Mouse (Mus musculus): ENCODE data around the gene Stag1. TPM values are rescaled to one million over a fixed set of nuclear protein-coding genes. Genes with fewer than 3 reads are reported as not detected.

Stag1 gene
- polyA plus RNA-seq, 1 experiment = 26.7 TPM

DNA sequence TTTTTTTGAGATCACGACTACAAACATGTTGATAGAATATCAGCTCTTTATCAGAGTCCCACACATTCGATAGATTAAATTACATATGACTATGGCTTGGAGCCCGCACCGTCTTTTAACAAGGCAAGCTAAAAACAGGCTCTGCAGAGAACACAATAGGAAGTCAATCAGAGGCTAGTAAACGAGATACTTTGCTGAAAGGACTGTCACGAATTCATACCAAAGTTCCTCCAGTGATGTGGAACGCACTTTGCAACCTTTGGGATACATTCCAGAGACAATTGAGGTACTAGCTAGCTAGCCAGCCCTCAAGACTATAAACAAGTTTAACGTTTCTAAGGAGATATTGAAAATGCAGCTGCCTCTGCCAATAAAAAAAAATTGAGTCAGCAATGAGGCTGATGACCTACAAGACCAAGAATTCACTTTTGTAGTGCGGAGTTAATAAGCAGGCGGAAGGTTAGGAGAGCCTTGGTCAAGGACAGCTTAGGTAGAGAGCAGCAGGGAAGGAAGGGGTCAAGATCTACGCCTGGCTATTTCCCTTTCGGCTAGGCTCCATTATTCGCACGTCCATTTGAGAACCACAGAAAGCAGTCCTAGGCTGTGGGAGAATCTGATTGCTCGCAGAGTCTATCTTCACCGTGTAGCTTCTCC, 44.7 kb downstream of the Stag1 start:
- Histone ChIP-seq H3K4me3 (ENCODE audit: insufficient read depth, low read length) (peak overlapping the region; percentile 61), H3K27ac (ENCODE audit: insufficient read depth, low read length) (peak overlapping the region; percentile 93), H3K4me1 (ENCODE audit: control insufficient read depth, insufficient read depth, low read length) (peaks cover 2% of the 10 kb centered on the region; the same call in 1 of the 2 replicates)
- TF ChIP-seq POLR2A (IDR thresholded peaks at IDR 0.05; ENCODE audit: extremely low read depth, insufficient read depth, low read length) (no peak), CTCF (IDR thresholded peaks at IDR 0.05; ENCODE audit: extremely low read depth, insufficient read depth, low read length) (no peak)

DNA sequence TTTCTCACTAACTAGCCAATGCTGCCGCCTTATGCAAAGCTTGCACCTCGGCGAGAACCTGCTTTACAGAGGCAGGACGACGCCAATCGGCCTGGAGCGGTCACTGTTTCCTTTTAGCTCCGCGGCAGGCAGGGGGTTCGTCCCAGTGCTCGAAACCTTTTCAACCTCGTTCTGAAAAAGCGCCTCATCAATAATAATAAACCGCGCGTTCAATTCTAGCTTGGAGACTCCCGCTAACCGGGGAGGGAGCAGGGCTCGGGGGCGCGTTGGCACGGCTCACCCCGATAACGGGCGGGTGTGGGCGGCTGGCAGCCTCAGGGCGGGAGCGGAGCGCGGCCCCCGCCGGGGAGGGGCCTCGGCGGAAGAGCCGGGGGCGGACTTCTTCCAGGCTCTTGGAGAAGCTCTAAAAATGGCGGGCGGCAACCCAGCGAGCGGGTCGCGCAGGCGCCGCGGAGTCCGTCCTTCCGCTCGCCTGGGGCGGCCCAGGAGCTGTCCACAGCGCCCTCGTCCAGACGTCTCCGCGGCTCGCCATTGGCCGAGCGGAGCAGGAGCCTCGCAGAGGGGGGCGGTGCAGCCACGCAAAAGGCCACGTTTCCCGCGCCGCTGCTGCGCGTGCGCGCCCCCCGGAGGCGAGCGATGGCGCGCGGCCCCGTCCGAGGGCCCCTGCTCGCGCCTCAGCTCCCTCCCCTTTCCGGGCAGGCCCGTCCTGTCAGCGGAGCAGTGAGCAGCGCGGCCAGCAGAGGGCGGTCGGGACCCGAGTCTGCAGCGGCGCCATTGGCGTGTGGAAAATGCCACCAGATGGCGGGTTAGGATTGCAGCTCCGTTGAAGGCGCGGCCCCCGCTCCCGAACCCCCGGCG, 45.5 kb downstream of the Stag1 start:
- peak overlapping the region; percentile 61 for H3K4me3 ChIP-seq (ENCODE audit: insufficient read depth, low read length)
- peaks cover 2% of the 10 kb centered on the region; the same call in 1 of the 2 replicates for H3K4me1 ChIP-seq (ENCODE audit: control insufficient read depth, insufficient read depth, low read length)
- H3K27ac ChIP-seq (ENCODE audit: insufficient read depth, low read length) = peak overlapping the region; percentile 93
- TF ChIP-seq POLR2A (IDR thresholded peaks at IDR 0.05; ENCODE audit: extremely low read depth, insufficient read depth, low read length) = peak; percentile 41; the same call in 1 of the 2 replicates
- peak; percentile 73 for TF ChIP-seq CTCF (IDR thresholded peaks at IDR 0.05; ENCODE audit: extremely low read depth, insufficient read depth, low read length)

DNA sequence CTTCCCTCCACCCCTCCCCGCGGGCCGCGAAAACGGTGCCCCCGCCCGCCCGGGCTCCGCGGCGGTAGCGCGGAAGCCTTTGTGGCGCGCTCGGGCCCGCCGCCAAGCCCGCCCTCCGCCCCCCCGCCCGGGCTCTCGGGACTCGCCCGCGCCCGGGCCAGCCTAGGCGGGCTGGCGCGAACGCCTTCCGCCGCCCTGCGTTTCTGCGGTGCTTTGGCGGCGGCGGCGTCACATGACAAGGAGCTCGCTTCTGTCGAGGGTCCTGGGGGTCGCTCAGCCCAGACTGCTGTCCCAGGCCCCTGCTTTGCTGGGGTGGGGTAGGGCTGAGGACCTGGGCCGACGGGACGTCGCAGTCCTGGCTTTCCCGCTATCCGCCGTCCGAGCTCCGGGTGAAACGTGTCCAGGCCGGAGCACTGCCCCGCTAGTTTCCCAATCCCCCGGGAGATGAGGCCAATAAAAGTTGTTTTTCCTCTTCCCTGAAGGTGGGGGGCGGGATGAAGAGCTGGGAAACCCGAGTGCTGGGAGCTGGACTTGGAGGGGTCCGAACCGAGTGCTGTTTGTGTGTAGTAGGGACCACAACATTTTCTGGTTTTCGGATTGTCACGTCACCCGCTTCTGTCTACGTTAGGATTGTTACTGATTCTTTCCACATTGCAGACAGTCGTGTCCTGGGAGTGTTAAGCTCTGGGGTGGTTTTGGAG, 46.6 kb downstream of the Stag1 start:
- peaks cover 2% of the 10 kb centered on the region; the same call in 1 of the 2 replicates for H3K4me1 ChIP-seq (ENCODE audit: control insufficient read depth, insufficient read depth, low read length)
- H3K27ac ChIP-seq (ENCODE audit: insufficient read depth, low read length) = peak overlapping the region; percentile 99
- no peak for TF ChIP-seq POLR2A (IDR thresholded peaks at IDR 0.05; ENCODE audit: extremely low read depth, insufficient read depth, low read length)
- TF ChIP-seq CTCF (IDR thresholded peaks at IDR 0.05; ENCODE audit: extremely low read depth, insufficient read depth, low read length) = no peak
- H3K4me3 ChIP-seq (ENCODE audit: insufficient read depth, low read length) = peak overlapping the region; percentile 61

DNA sequence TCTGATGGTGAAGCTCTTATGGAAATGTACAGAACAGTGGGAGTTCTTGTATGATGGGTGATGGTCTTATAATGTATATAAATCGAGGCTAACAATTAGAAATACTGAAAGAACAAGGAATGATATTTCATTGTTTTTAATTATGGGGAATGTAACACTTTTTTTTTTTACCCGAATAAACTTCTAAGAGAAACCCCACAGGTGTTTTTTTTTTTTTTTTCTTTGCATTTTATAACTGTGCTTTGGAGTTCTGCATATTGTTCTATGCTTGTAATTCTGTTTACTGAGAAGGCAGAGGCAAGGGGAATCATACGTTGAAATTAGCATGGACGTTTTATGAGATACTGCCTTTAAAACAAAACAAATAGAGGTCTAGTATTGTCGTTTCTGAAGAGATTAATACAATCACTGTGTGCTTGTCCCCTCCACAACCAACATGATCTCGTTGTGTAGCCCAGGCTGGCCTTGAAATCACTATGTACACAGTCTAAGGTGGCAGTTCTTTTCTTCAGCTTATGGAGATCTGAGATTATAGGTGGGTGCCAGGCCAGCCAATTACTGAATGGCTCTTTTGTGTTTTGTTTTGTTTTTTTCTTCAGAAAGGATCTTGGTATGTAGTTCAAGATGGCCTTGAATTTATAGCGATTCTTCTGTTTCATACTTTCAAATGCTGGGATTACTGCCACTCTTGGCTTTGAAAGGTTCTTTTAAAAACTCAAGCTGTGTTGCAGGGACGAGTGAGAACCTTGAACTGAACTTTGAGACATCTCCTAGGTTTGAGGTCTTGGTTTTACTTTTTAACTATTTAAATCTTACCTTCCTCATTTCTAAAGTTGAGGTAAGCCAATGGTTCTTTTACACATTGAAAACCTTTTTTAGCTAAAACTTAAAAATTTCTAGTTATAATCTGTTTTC, 47.7 kb downstream of the Stag1 start:
- Histone ChIP-seq H3K27ac (ENCODE audit: insufficient read depth, low read length) (no peak overlapping the region), H3K4me3 (ENCODE audit: insufficient read depth, low read length) (no peak overlapping the region; the same call in 1 of the 2 replicates), H3K4me1 (ENCODE audit: control insufficient read depth, insufficient read depth, low read length) (peaks cover 2% of the 10 kb centered on the region; the same call in 1 of the 2 replicates)
- TF ChIP-seq POLR2A (IDR thresholded peaks at IDR 0.05; ENCODE audit: extremely low read depth, insufficient read depth, low read length) = no peak
- no peak for TF ChIP-seq CTCF (IDR thresholded peaks at IDR 0.05; ENCODE audit: extremely low read depth, insufficient read depth, low read length)

DNA sequence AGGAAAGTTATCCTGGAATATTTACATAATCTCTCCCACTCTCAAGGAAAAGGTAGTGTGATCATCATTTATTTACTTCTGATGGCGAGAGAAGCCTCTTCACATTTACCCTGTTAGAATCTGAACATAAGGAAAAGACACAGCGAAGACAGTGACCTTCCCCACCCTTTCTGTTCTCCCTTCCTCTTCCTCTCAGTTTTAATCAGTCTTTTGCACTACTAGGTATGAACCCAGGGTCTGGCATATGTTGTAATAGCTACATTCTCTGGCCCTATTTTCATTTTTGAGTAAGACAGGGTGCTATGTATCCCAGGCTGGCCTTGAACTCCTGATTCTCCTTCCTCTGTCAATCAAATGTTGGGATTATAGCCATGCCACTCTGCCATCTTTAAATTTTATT, 48.7 kb downstream of the Stag1 start:
- peaks cover 2% of the 10 kb centered on the region; the same call in 1 of the 2 replicates for H3K4me1 ChIP-seq (ENCODE audit: control insufficient read depth, insufficient read depth, low read length)
- no peak overlapping the region for H3K27ac ChIP-seq (ENCODE audit: insufficient read depth, low read length)
- TF ChIP-seq CTCF (IDR thresholded peaks at IDR 0.05; ENCODE audit: extremely low read depth, insufficient read depth, low read length) = no peak
- no peak for TF ChIP-seq POLR2A (IDR thresholded peaks at IDR 0.05; ENCODE audit: extremely low read depth, insufficient read depth, low read length)
- no peak overlapping the region for H3K4me3 ChIP-seq (ENCODE audit: insufficient read depth, low read length)

DNA sequence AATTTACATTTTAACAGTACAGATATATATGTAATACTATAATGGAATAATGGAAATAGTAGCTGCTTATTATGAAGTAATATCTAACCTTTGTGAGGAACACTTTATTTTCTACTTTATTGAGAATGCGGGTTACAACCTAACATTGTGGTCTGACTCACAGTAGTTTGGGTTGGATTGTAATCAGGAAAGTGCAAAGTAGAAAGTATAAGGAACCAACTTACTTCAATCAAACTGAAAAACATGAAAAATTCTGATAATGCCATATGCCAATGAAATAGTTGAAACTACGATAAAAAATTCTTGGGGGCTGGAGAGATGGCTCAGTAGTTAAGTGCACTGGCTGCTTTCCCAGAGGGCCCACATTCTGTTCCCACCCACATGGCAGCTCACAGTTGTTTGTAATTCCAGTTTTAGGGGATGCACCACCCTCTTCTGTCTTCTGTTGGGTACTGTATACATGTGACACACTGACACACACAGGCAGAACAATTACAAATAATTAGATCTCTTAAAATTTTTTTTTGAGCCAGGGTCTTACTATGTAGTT, 50.3 kb downstream of the Stag1 start:
- peaks cover 2% of the 10 kb centered on the region; the same call in 1 of the 2 replicates for H3K4me1 ChIP-seq (ENCODE audit: control insufficient read depth, insufficient read depth, low read length)
- H3K27ac ChIP-seq (ENCODE audit: insufficient read depth, low read length) = no peak overlapping the region
- H3K4me3 ChIP-seq (ENCODE audit: insufficient read depth, low read length) = no peak overlapping the region
- TF ChIP-seq POLR2A (IDR thresholded peaks at IDR 0.05; ENCODE audit: extremely low read depth, insufficient read depth, low read length) (no peak), CTCF (IDR thresholded peaks at IDR 0.05; ENCODE audit: extremely low read depth, insufficient read depth, low read length) (no peak)

DNA sequence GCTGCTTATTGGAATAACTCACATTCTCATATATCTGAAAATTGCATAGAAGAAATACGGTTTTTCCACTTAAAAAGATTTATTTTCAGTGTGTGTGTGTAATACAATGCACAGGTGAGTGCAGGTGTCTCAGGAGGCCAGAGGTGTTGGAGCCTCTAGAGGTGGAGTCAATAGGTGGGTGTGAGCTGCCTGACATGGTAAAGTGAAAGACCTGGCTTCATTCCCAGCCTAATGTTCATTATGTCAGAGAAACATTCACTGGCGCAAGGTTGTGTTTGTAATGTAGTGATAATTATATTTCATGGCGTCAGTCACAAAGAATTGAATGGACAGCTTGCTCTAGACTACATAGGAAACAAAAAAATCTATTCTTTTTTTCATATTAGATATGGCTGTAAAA, 56.5 kb downstream of the Stag1 start:
- TF ChIP-seq POLR2A (IDR thresholded peaks at IDR 0.05; ENCODE audit: extremely low read depth, insufficient read depth, low read length) (no peak), CTCF (IDR thresholded peaks at IDR 0.05; ENCODE audit: extremely low read depth, insufficient read depth, low read length) (no peak)
- no peak overlapping the region for H3K27ac ChIP-seq (ENCODE audit: insufficient read depth, low read length)
- no peaks in the 10 kb centered on the region; the same call in 1 of the 2 replicates for H3K4me1 ChIP-seq (ENCODE audit: control insufficient read depth, insufficient read depth, low read length)
- no peak overlapping the region for H3K4me3 ChIP-seq (ENCODE audit: insufficient read depth, low read length)

DNA sequence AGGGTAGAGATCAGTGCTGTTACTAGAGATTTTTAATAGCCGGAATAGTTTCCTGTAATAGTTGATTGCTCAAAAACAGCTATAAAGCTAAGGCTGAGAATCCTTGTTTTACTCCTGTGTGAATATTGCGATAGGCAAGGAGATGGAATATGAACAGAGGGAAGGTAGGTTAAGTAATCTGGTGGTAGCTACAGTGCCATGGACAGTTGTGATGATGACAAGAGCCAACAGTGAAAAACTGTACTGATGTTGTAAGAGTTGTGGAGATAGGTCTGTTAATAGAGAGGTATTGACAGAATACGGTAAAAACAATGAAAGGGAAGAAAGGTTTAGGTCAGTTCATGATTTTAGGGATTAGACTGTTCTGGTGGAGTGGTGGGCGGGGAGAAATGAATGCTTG, 58.5 kb downstream of the Stag1 start:
- Histone ChIP-seq H3K27ac (ENCODE audit: insufficient read depth, low read length) (no peak overlapping the region), H3K4me1 (ENCODE audit: control insufficient read depth, insufficient read depth, low read length) (no peaks in the 10 kb centered on the region; the same call in 1 of the 2 replicates), H3K4me3 (ENCODE audit: insufficient read depth, low read length) (no peak overlapping the region)
- TF ChIP-seq CTCF (IDR thresholded peaks at IDR 0.05; ENCODE audit: extremely low read depth, insufficient read depth, low read length) (no peak), POLR2A (IDR thresholded peaks at IDR 0.05; ENCODE audit: extremely low read depth, insufficient read depth, low read length) (no peak)
